Mouse (Mus musculus) heart, adult 8-10 months (tissue): Measurements from ENCODE around the gene Plpp6. TPM values are rescaled to one million over a fixed set of nuclear protein-coding genes. Genes with fewer than 3 reads are reported as not detected.
A peak's percentile ranks its signal among the peaks of the same experiment; 100 is the strongest.

Experiments
- DNase-seq: peaks from one replicate; pipeline ENCODE4 v3.0.0; 2022; ENCODE audit warnings: low spot score
- total RNA-seq, 4 experiments: library from RNA; stranded (reverse); gene quantifications; 2 replicates each; pipeline ENCODE4 v1.2.4; 2022

Gene Plpp6
- total RNA-seq: 1 to 10 TPM; 6.7 to 9.4 (median 7.8) TPM

- peak; percentile 81 for DNase-seq
Observed at GRCm38 (mm10) chr19:28963842-28964551, at the start of gene Plpp6. Gene Plpp6 (plus strand): TSS chr19:28963953.

- DNase-seq: no peak
Observed at GRCm38 (mm10) chr19:28914598-28914997, 49.2 kb upstream of the Plpp6 start.

- no peak for DNase-seq
Observed at GRCm38 (mm10) chr19:28915602-28916250, 48.0 kb upstream of the Plpp6 start.

GRCm38 (mm10) chr19:28916492-28916891, 47.3 kb upstream of the Plpp6 start:
- no peak for DNase-seq

GRCm38 (mm10) chr19:28917839-28918238, 45.9 kb upstream of the Plpp6 start:
- peak; percentile 22 for DNase-seq

GRCm38 (mm10) chr19:28926366-28926765, 37.4 kb upstream of the Plpp6 start:
- DNase-seq: no peak

- DNase-seq: no peak
Observed at GRCm38 (mm10) chr19:28927396-28927795, 36.4 kb upstream of the Plpp6 start.

- DNase-seq: no peak
Observed at GRCm38 (mm10) chr19:28929034-28929433, 34.7 kb upstream of the Plpp6 start.

GRCm38 (mm10) chr19:28934897-28935296, 28.9 kb upstream of the Plpp6 start:
- no peak for DNase-seq

GRCm38 (mm10) chr19:28940135-28940874, 23.4 kb upstream of the Plpp6 start:
- DNase-seq: peak; percentile 36

- no peak for DNase-seq
Observed at GRCm38 (mm10) chr19:28941271-28941670, 22.5 kb upstream of the Plpp6 start.

GRCm38 (mm10) chr19:28946782-28947181, 17.0 kb upstream of the Plpp6 start:
- DNase-seq: no peak

GRCm38 (mm10) chr19:28947311-28947710, 16.4 kb upstream of the Plpp6 start:
- DNase-seq: no peak

GRCm38 (mm10) chr19:28951251-28951650, 12.5 kb upstream of the Plpp6 start:
- no peak for DNase-seq

- DNase-seq: no peak
Observed at GRCm38 (mm10) chr19:28963113-28963512, 640 bp upstream of the Plpp6 start.

GRCm38 (mm10) chr19:28963513-28963841, 276 bp upstream of the Plpp6 start:
- DNase-seq: no peak

- no peak for DNase-seq
Observed at GRCm38 (mm10) chr19:28964552-28964903, 775 bp downstream of the Plpp6 start.

GRCm38 (mm10) chr19:28967652-28968051, 3.9 kb downstream of the Plpp6 start, which contains the start of gene 4430402I18Rik:
Gene 4430402I18Rik (minus strand): TSS chr19:28967800.
- DNase-seq: no peak

GRCm38 (mm10) chr19:28968178-28968577, 4.4 kb downstream of the Plpp6 start:
- no peak for DNase-seq

- DNase-seq: no peak
Observed at GRCm38 (mm10) chr19:28969231-28969630, 5.5 kb downstream of the Plpp6 start.

- DNase-seq: no peak
Observed at GRCm38 (mm10) chr19:28970251-28970650, 6.5 kb downstream of the Plpp6 start.

- peak; percentile 72 for DNase-seq
Observed at GRCm38 (mm10) chr19:28974862-28975611, 11.3 kb downstream of the Plpp6 start.
